Mouse (Mus musculus) midbrain, embryonic 14.5 days (tissue): ENCODE data around the gene Foxj1. TPM values are rescaled to one million over a fixed set of nuclear protein-coding genes. Genes with fewer than 3 reads are reported as not detected.

ENCODE experiments used
- ATAC-seq: fragments of 200-750 bp; cut with Nextera tagmentation; 2 replicates; pipeline ENCODE4 v1.8.0; 2017; ENCODE audit warnings: moderate number of reproducible peaks, moderate library complexity; ENCODE audit not compliant: low FRiP score, low TSS enrichment
- DNase-seq: peaks from one replicate; pipeline ENCODE4 v3.0.0-alpha.2; 2015
- H3K27ac ChIP-seq: fragments of 300-500 bp; sonication (generic); replicated peaks from 2 replicates; pipeline ENCODE4 v1.5.1; 2014; ENCODE audit warnings: mild to moderate bottlenecking, low read depth, low read length, moderate library complexity
- H3K27me3 ChIP-seq: fragments of 300-500 bp; sonication (generic); 2 replicates; pipeline ENCODE4 v1.6.1; 2014; ENCODE audit warnings: low read length, control low read depth, mixed read lengths; ENCODE audit not compliant: control insufficient read depth, insufficient read depth
- H3K36me3 ChIP-seq: fragments of 300-500 bp; sonication (generic); 2 replicates; pipeline ENCODE4 v1.6.1; 2014; ENCODE audit warnings: low read length, control low read depth; ENCODE audit not compliant: control insufficient read depth, insufficient read depth
- H3K4me1 ChIP-seq: fragments of 300-500 bp; sonication (generic); 2 replicates; pipeline ENCODE4 v1.6.1; 2014; ENCODE audit warnings: mild to moderate bottlenecking, antibody characterized with exemption, low read length, control low read depth; ENCODE audit not compliant: control insufficient read depth, insufficient read depth
- H3K4me2 ChIP-seq: fragments of 300-500 bp; sonication (generic); 2 replicates; pipeline ENCODE4 v1.6.1; 2014; ENCODE audit warnings: mild to moderate bottlenecking, low read length, moderate library complexity
- H3K4me3 ChIP-seq: fragments of 300-500 bp; sonication (generic); replicated peaks from 2 replicates; pipeline ENCODE4 v1.5.1; 2014; ENCODE audit warnings: low read depth, low read length
- H3K9ac ChIP-seq: fragments of 300-500 bp; sonication (generic); replicated peaks from 2 replicates; pipeline ENCODE4 v1.6.1; 2014; ENCODE audit warnings: mild to moderate bottlenecking, low read length, moderate library complexity
- H3K9me3 ChIP-seq: fragments of 300-500 bp; sonication (generic); 2 replicates; pipeline ENCODE4 v1.6.1; 2016; ENCODE audit warnings: low read length, control low read depth, mixed read lengths; ENCODE audit not compliant: control insufficient read depth
- WGBS: fragments of 180-500 bp; shearing (Covaris S2); extraction: QIAGEN DNeasy Blood & Tissue Kit; methylation state at CpG from one replicate; pipeline ENCODE4 v1.1.7; 2014; 5-methylcytosine and 5-hydroxymethylcytosine counted together
- polyA plus RNA-seq: library from polyadenylated mRNA; unstranded; fragments of >200 nt; fragmentation: Nextera tagmentation; extraction: Ambion mirVana; gene quantifications from 2 replicates; pipeline ENCODE4 v1.2.1, GENCODE M21; 2014

Gene Foxj1
- polyA plus RNA-seq, 1 experiment from 2014 or later, result 9.2 TPM

DNA sequence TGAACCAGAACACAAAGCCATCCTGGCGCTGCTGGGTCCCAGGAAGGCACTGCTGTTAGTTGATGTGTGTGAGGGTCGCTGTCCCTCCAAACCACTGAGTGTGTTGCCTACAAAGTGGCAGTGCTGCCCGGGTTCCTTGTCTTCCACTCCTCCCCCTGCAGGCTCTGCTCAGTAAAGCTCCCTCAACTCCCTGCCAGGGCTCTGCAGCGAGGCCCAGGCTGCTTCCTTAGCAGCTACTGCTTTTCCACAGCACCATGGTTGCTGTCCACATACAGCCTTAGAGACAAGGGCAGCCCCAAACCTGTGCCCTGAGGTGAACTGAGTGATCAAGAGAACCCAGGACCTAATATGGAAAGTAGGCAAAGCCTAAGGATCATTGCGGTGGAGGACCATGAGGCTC lies 47.8 kb downstream of the Foxj1 start:
- Histone ChIP-seq H3K4me2 (no peak overlapping the region), H3K36me3 (peaks cover 51% of the 10 kb centered on the region), H3K27me3 (peaks cover 25% of the 10 kb centered on the region), H3K4me1 (no peaks in the 10 kb centered on the region), H3K27ac (no peak overlapping the region), H3K9ac (no peak overlapping the region), H3K4me3 (no peak overlapping the region), H3K9me3 (no peaks in the 10 kb centered on the region)
- ATAC-seq (no peak), DNase-seq (no peak)
- WGBS, result 74% methylated on average over 5 of the region's 5 CpGs

DNA sequence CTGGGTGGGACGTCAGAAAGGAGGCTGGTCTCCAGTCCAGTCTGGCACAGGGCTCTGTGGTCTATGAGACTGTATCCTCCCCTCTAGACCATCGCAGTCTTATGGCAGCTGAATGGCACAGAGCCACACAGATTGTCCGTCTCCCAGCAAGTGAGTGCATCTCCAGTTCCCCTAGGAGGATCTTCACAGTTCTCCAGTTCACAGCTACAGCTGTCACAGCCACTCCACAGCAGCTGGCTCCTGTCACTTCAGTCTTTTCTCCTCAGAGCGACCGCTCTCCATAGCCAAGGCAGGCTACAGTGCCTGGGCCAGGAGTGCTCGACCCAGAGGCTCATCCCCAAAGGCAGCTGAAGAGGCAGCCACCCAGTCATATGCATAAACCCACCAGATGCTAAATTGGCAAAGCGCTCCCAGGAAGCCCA lies 49.4 kb downstream of the Foxj1 start:
- no peaks in the 10 kb centered on the region for H3K9me3 ChIP-seq
- 0 out of 2 replicates have a peak, but pooled peaks cover 4% of the 10 kb centered on the region for H3K4me1 ChIP-seq
- H3K4me3 ChIP-seq, result no peak overlapping the region
- peaks cover 40% of the 10 kb centered on the region for H3K27me3 ChIP-seq
- peaks cover 36% of the 10 kb centered on the region for H3K36me3 ChIP-seq
- no peak overlapping the region for H3K9ac ChIP-seq
- no peak for DNase-seq
- H3K27ac ChIP-seq, result 0 out of 2 replicates have a peak overlapping the region, but pooled peaks have one; percentile 8
- WGBS, result 68% methylated on average over 7 of the region's 7 CpGs
- H3K4me2 ChIP-seq, result no peak overlapping the region
- ATAC-seq, result no peak

DNA sequence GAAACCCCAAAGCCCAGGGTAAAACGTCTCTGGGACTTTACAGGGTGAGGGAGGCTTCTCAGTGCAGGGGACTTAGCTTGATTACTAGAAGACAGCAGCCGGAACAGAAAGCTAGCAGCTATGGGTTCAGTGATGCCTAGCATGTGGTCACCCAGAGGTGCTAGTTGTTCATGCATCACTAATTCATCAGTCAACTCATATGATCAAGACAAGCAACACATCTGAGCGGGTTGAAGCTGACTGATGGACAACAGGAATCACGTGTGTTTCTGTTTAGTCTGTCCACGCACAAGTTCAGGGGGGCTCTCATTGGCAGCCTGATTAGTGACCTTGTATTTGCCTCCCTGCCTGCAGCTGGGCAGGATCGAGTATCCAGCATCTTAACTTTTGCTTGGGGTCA lies 51.2 kb downstream of the Foxj1 start:
- H3K36me3 ChIP-seq, result peaks cover 18% of the 10 kb centered on the region
- H3K9me3 ChIP-seq, result no peaks in the 10 kb centered on the region
- 0 out of 2 replicates have a peak, but pooled peaks cover 4% of the 10 kb centered on the region for H3K4me1 ChIP-seq
- 60% methylated on average over 6 of the region's 6 CpGs for WGBS
- DNase-seq, result no peak
- H3K4me2 ChIP-seq, result no peak overlapping the region
- no peak for ATAC-seq
- H3K9ac ChIP-seq, result no peak overlapping the region
- no peak overlapping the region for H3K4me3 ChIP-seq
- peaks cover 51% of the 10 kb centered on the region for H3K27me3 ChIP-seq
- no peak overlapping the region for H3K27ac ChIP-seq

DNA sequence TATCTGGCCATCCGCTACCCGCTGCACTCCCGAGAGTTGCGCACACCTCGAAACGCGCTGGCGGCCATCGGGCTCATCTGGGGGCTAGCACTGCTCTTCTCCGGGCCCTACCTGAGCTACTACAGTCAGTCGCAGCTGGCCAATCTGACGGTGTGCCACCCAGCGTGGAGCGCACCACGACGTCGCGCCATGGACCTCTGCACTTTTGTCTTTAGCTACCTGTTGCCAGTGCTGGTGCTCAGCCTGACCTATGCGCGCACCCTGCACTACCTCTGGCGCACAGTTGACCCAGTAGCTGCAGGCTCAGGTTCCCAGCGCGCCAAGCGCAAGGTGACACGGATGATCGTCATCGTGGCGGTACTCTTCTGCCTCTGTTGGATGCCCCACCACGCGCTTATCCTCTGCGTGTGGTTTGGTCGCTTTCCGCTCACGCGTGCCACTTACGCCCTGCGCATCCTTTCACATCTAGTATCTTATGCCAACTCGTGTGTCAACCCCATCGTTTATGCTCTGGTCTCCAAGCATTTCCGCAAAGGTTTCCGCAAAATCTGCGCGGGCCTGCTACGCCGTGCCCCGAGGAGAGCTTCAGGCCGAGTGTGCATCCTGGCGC lies 52.2 kb downstream of the Foxj1 start:
- Histone ChIP-seq H3K4me3 (no peak overlapping the region), H3K27me3 (peaks cover 51% of the 10 kb centered on the region), H3K27ac (no peak overlapping the region), H3K9ac (no peak overlapping the region), H3K4me2 (no peak overlapping the region), H3K36me3 (peaks cover 8% of the 10 kb centered on the region), H3K9me3 (no peaks in the 10 kb centered on the region), H3K4me1 (0 out of 2 replicates have a peak, but pooled peaks cover 4% of the 10 kb centered on the region)
- ATAC-seq, result no peak
- 12% methylated on average over 48 of the region's 48 CpGs for WGBS
- peak; percentile 17 for DNase-seq

DNA sequence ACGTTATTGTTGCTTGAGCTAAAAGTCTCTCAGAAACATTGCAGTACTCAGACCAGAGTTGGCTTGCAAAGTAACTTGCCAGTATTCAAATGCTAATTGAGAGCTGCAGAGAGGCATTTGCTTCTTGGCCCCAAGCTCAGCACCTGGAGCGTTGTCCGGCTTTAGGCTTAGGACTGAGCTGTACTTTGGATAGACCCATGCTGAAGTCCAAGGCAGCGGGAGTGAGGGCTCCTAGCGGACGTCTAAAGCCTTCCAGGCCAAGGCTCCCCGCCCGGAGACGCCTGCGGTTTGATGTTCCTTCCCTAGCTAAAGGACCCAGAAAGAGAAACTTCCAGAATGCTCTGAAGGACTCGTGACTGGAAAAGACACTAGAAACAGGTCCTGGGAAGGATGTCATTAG lies 53.1 kb downstream of the Foxj1 start:
- no peak overlapping the region for H3K27ac ChIP-seq
- ATAC-seq (no peak), DNase-seq (peak; percentile 40)
- H3K9ac ChIP-seq, result no peak overlapping the region
- no peaks in the 10 kb centered on the region for H3K9me3 ChIP-seq
- no peak overlapping the region for H3K4me3 ChIP-seq
- H3K36me3 ChIP-seq, result no peaks in the 10 kb centered on the region
- 0 out of 2 replicates have a peak, but pooled peaks cover 4% of the 10 kb centered on the region for H3K4me1 ChIP-seq
- H3K4me2 ChIP-seq, result peak overlapping the region; percentile 51; the same call in 1 of the 2 replicates
- 2% methylated on average over 11 of the region's 11 CpGs for WGBS
- H3K27me3 ChIP-seq, result peaks cover 51% of the 10 kb centered on the region

DNA sequence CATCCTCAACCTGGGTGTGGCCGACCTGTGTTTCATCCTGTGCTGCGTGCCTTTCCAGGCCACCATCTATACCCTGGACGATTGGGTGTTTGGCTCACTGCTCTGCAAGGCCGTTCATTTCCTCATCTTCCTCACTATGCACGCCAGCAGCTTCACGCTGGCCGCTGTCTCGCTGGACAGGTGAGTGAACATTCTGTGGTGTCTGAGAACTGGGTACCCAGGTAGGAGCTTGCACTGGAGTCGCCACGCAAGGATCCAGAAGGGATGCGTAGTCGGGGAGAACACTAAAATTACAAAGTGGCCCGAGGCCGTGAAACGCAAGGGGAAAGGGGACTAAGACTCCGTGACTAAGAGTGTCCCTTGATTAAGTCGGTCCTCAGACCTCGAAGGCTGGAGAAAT lies 53.5 kb downstream of the Foxj1 start:
- Histone ChIP-seq H3K4me3 (peak overlapping the region; percentile 30), H3K36me3 (no peaks in the 10 kb centered on the region), H3K9ac (peak overlapping the region; percentile 29; the same call in 1 of the 2 replicates), H3K4me2 (peak overlapping the region; percentile 51), H3K27ac (no peak overlapping the region), H3K9me3 (no peaks in the 10 kb centered on the region), H3K4me1 (0 out of 2 replicates have a peak, but pooled peaks cover 4% of the 10 kb centered on the region), H3K27me3 (peaks cover 51% of the 10 kb centered on the region)
- WGBS, result 2% methylated on average over 18 of the region's 18 CpGs
- no peak for ATAC-seq
- no peak for DNase-seq

DNA sequence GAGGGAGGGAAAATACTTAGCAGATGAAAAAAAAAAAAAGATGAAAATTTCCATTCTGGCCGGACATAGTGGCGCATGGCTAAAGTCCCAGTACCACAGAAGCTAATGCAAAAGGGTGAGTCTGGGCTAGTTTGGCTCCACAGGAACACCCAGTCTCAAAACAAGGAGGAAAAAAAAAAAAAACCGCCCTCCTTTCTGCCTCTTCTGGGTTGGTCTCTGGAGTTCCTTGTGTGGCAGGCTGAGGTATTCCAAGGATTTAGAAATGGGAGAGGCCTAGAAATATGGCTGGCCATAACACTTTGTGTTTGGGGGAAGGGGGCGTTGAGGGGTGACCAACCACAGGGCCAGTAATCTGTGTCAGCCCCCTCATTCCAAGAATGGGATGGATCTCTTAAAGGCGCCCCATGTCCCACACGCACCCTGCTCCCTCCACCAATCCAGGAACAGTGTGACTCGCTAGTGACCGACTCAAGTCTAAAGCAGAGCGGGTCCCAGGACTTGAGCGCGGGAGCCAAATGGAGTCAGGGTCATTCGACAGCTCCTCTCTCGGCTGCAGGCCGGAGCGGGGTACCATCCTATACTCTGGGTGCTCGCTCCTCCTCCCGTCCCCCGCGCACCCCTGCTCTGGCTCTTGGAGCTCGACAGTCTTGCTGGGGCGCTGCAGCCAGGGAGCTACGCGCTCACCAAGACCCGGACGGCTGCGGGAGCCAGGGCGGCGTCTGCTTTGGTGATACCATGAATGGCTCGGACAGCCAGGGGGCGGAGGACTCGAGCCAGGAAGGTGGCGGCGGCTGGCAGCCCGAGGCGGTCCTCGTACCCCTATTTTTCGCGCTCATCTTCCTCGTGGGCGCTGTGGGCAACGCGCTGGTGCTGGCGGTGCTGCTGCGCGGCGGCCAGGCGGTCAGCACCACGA lies 54.2 kb downstream of the Foxj1 start, which contains the start of gene Galr2:
Gene Galr2 (plus strand): TSS at position 189 of the 913 bp plus-strand sequence.
- WGBS, result 6% methylated on average over 48 of the region's 48 CpGs
- Histone ChIP-seq H3K4me2 (peak within 1 kb of the TSS; percentile 51), H3K27me3 (peaks cover 51% of the 10 kb centered on the region), H3K4me3 (peak within 1 kb of the TSS; percentile 30), H3K9ac (peak within 1 kb of the TSS; percentile 29), H3K27ac (no peak within 1 kb of the TSS), H3K9me3 (no peaks in the 10 kb centered on the region), H3K36me3 (no peaks in the 10 kb centered on the region), H3K4me1 (0 out of 2 replicates have a peak, but pooled peaks cover 4% of the 10 kb centered on the region)
- no peak for ATAC-seq
- peak; percentile 45 for DNase-seq
